Mouse (Mus musculus): Measurements from ENCODE around the gene Zc3h15. TPM values are rescaled to one million over a fixed set of nuclear protein-coding genes. Genes with fewer than 3 reads are reported as not detected.

Zc3h15 gene
- 714 and 830 TPM in 2 replicates for polyA plus RNA-seq (2012)

GRCm38 (mm10) chr2:83644276-83645252 is at the start of gene Zc3h15:
Gene Zc3h15, plus strand, starts transcription at chr2:83644435.

Other genes starting within 250 kb of the Zc3h15 start
- gene Itgav, start 80.0 kb downstream of the Zc3h15 start, polyA plus RNA-seq (2012) = 14.4 and 18.0 TPM in 2 replicates
- not detected in 2 replicates for gene Fam171b, start 168.2 kb downstream of the Zc3h15 start, polyA plus RNA-seq (2012)